Mouse (Mus musculus) embryonic facial prominence, embryonic 13.5 days (tissue): ENCODE results near the gene Creld2. TPM values are rescaled to one million over a fixed set of nuclear protein-coding genes. Genes with fewer than 3 reads are reported as not detected.

ENCODE experiments used
- ATAC-seq: fragments of 200-750 bp; cut with Nextera tagmentation; 2 replicates; pipeline ENCODE4 v1.8.0; 2017; ENCODE audit warnings: low read depth; ENCODE audit not compliant: insufficient number of reproducible peaks, insufficient read depth, low FRiP score, low TSS enrichment
- H3K27ac ChIP-seq: fragments of 300-500 bp; sonication (generic); 2 replicates; pipeline ENCODE4 v1.5.1; 2015; ENCODE audit warnings: moderate library complexity, mild to moderate bottlenecking, inconsistent platforms
- H3K27me3 ChIP-seq: fragments of 300-500 bp; sonication (generic); 2 replicates; pipeline ENCODE4 v1.6.1; 2015; ENCODE audit warnings: mild to moderate bottlenecking, inconsistent platforms
- H3K36me3 ChIP-seq: fragments of 300-500 bp; sonication (generic); 2 replicates; pipeline ENCODE4 v1.6.1; 2015; ENCODE audit warnings: mild to moderate bottlenecking, inconsistent platforms
- H3K4me1 ChIP-seq: fragments of 300-500 bp; sonication (generic); 2 replicates; pipeline ENCODE4 v1.6.1; 2015; ENCODE audit warnings: inconsistent platforms
- H3K4me2 ChIP-seq: fragments of 300-500 bp; sonication (generic); 2 replicates; pipeline ENCODE4 v1.6.1; 2015; ENCODE audit warnings: moderate library complexity, mild to moderate bottlenecking, inconsistent platforms
- H3K4me3 ChIP-seq: fragments of 300-500 bp; sonication (generic); 2 replicates; pipeline ENCODE4 v1.5.1; 2015; ENCODE audit warnings: mild to moderate bottlenecking, inconsistent platforms
- H3K9ac ChIP-seq: fragments of 300-500 bp; sonication (generic); 2 replicates; pipeline ENCODE4 v1.6.1; 2015; ENCODE audit warnings: mild to moderate bottlenecking, inconsistent platforms
- H3K9me3 ChIP-seq: fragments of 300-500 bp; sonication (generic); 2 replicates; pipeline ENCODE4 v1.6.1; 2016; ENCODE audit warnings: inconsistent platforms
- WGBS: fragments of 180-500 bp; shearing (Covaris S2); methylation state at CpG from one replicate; pipeline ENCODE4 v1.1.7; 2015; ENCODE audit warnings: mixed read lengths; 5-methylcytosine and 5-hydroxymethylcytosine counted together
- polyA plus RNA-seq: library from polyadenylated mRNA; unstranded; fragments of >200 nt; fragmentation: Nextera tagmentation; extraction: Ambion mirVana; gene quantifications from 2 replicates; pipeline ENCODE4 v1.2.1, GENCODE M21; 2015

The Creld2 gene
- polyA plus RNA-seq, 1 experiment from 2014 or later: 74.7 TPM

DNA sequence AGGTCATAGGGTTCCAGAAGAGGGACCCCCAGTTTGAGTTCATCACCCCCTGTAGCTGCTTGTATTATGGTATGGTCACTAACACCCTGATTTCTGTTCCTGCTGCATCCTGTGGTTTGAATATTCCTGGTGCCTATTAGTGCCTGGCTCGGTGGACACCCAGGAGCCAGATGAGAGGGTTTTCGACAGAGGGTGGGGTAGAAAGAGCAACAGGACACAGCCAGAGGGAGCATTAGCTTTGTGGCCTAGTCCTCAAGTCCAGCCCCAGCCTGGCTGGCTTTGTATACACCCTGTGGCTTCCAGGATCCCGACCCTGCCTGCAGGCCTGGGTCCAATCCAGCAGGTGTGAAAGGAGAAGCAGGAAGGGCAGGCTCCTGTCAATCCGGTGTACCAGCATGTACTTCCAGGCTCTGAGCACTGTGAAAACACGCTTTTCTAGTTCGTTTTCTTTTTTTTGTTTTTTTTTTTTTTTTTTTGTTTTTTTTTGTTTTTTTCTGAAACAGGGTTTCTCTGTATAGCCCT lies 36.5 kb downstream of the Creld2 start:
- Histone ChIP-seq H3K4me3 (no peak overlapping the region), H3K9me3 (no peaks in the 10 kb centered on the region), H3K27ac (no peak overlapping the region), H3K36me3 (no peaks in the 10 kb centered on the region), H3K4me2 (no peak overlapping the region), H3K4me1 (peaks cover 26% of the 10 kb centered on the region), H3K27me3 (no peaks in the 10 kb centered on the region), H3K9ac (no peak overlapping the region)
- WGBS: 68% methylated on average over 6 of the region's 6 CpGs
- no peak for ATAC-seq

DNA sequence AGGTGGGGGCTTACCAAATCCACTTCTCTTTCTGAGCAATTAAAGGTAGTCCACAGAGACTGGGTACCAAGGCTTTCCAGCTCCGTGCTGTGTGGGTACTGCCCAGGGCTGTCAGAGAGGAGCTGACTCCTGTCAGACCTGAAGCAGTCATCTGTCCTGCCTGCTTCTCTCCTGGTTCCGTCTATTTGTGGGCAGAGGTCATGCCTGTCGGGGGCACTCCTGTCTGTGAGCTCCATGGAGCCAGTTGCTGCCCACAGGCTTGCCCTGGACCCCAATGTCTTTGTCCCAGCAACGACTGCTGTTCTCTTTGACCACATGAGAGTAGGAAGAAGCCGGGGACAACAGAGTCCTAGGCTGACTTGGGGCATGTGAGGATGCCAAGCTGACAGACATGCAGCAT lies 37.2 kb downstream of the Creld2 start:
- Histone ChIP-seq H3K4me2 (no peak overlapping the region), H3K27ac (no peak overlapping the region), H3K9ac (no peak overlapping the region), H3K36me3 (no peaks in the 10 kb centered on the region), H3K27me3 (no peaks in the 10 kb centered on the region), H3K4me1 (peaks cover 26% of the 10 kb centered on the region), H3K4me3 (no peak overlapping the region), H3K9me3 (no peaks in the 10 kb centered on the region)
- ATAC-seq: no peak
- WGBS: 81% methylated on average over 5 of the region's 5 CpGs

DNA sequence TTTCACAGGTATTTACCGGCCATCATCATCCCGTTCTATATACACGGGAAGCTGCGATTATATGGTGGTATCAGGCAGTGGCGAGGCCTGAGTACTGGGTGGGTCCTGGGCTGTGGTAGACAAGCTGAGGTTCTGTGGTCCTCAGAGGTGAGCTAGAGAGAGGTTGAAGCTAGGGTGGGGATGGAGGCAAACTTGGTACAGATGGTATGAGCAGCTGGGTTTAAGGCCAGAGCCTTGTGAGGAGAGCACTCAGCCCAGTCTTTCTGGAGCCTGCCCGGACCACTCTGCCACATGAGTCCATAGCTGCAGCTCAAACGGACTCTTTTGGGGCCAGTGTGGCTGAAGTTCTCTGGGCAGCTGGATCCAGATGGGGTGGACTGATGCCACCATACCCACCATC lies 37.9 kb downstream of the Creld2 start:
- H3K9me3 ChIP-seq: no peaks in the 10 kb centered on the region
- no peaks in the 10 kb centered on the region for H3K36me3 ChIP-seq
- no peaks in the 10 kb centered on the region for H3K27me3 ChIP-seq
- ATAC-seq: no peak
- peaks cover 27% of the 10 kb centered on the region for H3K4me1 ChIP-seq
- 88% methylated on average over 7 of the region's 7 CpGs for WGBS
- no peak overlapping the region for H3K9ac ChIP-seq
- no peak overlapping the region for H3K27ac ChIP-seq
- no peak overlapping the region for H3K4me2 ChIP-seq
- H3K4me3 ChIP-seq: no peak overlapping the region

DNA sequence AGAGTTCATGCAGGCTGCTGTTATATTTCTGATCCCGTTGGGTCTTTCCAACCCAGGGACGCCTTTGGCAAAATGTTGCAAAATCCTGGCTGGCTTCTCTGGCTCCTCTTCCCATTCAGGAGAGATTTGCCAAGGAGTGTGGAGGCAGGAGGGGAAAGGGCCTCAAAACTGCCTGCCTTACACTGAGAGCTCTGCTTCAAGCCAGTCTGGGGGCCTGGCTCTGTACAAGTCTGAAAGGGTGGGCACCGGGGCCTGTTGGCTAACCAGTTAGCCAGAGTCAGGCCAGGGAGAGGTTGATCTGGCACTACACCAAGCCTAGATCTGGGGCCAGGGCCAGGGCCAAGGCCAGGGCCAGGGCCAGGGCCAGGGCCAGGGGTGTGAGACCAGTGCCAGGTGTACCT lies 38.7 kb downstream of the Creld2 start:
- Histone ChIP-seq H3K9me3 (no peaks in the 10 kb centered on the region), H3K27ac (no peak overlapping the region), H3K27me3 (no peaks in the 10 kb centered on the region), H3K9ac (no peak overlapping the region), H3K36me3 (no peaks in the 10 kb centered on the region), H3K4me1 (peaks cover 29% of the 10 kb centered on the region), H3K4me2 (no peak overlapping the region), H3K4me3 (no peak overlapping the region)
- no peak for ATAC-seq
- 84% methylated on average over 3 of the region's 3 CpGs for WGBS

DNA sequence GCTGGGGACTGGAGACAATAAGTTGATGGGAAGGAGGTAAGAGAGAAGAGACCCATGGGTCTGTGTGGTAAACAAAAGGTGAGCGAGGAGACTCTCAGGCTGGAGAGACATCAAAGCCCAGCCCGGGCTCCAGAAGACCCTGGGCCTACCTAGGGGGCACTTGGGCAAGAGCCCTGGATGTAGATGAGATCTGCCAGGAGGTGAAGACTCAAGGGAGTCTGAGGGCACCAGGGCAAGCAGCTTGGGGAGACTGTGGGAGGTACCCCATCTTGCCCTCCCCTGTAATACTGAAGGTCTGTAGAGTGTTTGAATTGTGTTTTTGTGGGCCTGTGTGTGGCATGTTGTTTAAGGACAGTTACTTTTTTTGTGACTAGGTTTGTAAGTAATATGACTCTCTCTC lies 39.3 kb downstream of the Creld2 start:
- no peak overlapping the region for H3K9ac ChIP-seq
- WGBS: 73% methylated on average over 2 of the region's 2 CpGs
- no peak overlapping the region for H3K27ac ChIP-seq
- H3K4me3 ChIP-seq: no peak overlapping the region
- H3K4me2 ChIP-seq: no peak overlapping the region
- H3K9me3 ChIP-seq: no peaks in the 10 kb centered on the region
- no peak for ATAC-seq
- H3K4me1 ChIP-seq: peaks cover 31% of the 10 kb centered on the region
- no peaks in the 10 kb centered on the region for H3K27me3 ChIP-seq
- no peaks in the 10 kb centered on the region for H3K36me3 ChIP-seq

DNA sequence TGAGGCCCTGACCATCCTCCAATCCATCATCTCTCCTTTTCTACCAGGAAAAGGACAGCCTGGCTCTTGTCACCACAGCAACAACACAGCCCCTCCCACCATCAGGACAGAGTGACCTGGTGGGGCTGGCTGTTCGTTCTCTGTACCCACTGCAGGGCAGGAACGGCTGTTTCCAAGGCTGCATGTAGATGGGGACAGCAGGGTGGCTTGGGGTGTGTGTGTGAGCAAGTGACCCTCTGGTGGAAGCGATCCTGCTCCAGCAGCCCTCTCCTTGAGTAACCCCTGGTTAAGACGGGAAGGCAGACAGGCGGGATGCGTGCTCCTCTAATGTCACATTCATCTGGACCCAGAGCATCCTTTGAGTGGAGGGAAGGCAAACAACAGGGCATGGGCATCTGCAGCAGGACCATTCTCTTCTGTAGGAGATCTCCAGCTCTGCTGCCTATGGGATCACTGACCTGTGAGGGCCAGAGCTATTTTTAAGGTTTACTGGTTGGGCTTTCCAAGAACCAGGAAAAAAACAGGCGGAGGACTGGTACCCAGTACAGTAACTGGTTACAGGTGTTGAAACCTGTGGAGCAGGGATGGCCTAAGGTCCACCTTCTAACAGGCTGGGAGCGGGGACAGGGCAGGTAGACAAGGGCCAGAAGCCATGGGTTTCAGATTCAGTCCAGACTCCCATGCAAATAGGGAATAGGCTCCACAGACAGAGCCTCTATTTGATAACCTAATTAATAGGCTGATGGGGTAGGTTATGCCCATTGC lies 39.9 kb downstream of the Creld2 start:
- no peak for ATAC-seq
- Histone ChIP-seq H3K27me3 (no peaks in the 10 kb centered on the region), H3K36me3 (peaks cover 2% of the 10 kb centered on the region), H3K9me3 (no peaks in the 10 kb centered on the region), H3K4me3 (no peak overlapping the region), H3K4me2 (no peak overlapping the region), H3K4me1 (peaks cover 32% of the 10 kb centered on the region), H3K9ac (no peak overlapping the region), H3K27ac (no peak overlapping the region)
- 69% methylated on average over 8 of the region's 8 CpGs for WGBS

DNA sequence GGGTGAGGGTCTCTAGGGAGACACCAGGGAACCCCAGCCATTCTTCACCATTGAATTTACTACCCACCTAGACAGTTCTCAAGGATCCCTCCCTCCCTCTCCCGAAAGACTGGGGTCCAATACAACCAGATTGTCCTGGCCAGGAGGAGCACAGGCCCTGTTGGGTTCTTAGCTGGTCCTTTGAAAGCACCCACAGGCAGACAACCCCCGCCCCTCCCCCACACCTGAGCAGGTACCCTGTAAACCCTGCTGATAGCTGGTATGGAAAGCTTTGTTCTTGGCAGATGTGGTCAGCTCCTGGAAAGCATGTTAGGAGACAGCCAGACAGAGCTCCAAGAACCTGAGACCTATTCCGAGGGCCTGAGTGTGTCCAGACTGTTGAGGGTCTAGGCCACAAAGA lies 41.3 kb downstream of the Creld2 start:
- Histone ChIP-seq H3K9me3 (no peaks in the 10 kb centered on the region), H3K4me2 (no peak overlapping the region), H3K27me3 (no peaks in the 10 kb centered on the region), H3K9ac (no peak overlapping the region), H3K27ac (no peak overlapping the region), H3K4me1 (peaks cover 29% of the 10 kb centered on the region), H3K4me3 (no peak overlapping the region), H3K36me3 (peaks cover 15% of the 10 kb centered on the region)
- no peak for ATAC-seq
- 88% methylated on average over 3 of the region's 3 CpGs for WGBS

DNA sequence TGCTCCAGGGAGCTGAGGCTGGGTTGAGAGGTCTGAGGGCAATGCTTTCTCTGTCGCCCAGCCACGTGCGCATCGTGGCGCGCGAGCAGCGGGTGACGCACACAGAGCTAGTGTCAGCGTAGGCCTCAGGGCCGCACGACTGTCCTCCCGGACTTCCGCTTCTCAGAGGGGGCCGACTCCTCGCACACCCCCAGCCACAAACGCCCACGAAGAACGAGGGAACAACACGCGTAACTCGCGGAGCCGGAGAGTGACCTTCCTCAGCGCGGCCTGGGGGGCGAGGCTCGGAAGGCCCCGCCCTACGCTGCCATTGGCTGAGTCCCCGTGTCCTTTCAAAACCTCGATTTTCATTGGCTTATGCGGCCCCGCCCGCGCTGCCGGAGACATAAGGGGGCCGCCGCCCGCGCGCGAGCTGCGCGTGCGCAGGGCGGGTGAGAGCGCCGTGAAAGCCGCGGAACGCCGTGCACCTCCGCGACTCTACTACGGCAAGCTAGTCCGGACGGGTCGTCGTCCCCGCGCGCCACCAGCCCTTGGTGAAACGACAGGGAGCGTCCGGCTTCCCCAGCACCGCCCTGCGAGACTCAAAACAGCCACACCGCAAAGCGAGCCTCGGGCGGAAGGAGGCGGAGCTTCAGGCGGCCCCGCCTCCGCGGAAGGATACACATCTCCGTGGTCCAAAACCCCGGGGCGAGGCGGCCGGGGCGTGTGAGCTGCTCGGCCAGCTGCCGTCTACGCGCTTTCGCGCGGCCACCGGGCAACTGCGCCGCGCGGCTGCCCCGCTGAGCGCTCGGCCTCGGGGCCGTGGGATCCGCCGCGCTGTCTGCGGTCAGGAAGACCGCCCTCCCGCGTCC lies 42.6 kb downstream of the Creld2 start, which contains the start of gene Pim3:
Gene Pim3, plus strand, starts transcription at position 415 of the 851 bp plus-strand sequence.
- Histone ChIP-seq H3K4me1 (peaks cover 36% of the 10 kb centered on the region), H3K36me3 (peaks cover 27% of the 10 kb centered on the region), H3K9ac (peak within 1 kb of the TSS; percentile 87), H3K27ac (peak within 1 kb of the TSS; percentile 95), H3K9me3 (no peaks in the 10 kb centered on the region), H3K27me3 (no peaks in the 10 kb centered on the region), H3K4me2 (peak within 1 kb of the TSS; percentile 93), H3K4me3 (peak within 1 kb of the TSS; percentile 81)
- WGBS: under 1% methylated on average over 107 of the region's 107 CpGs
- peak; percentile 82 for ATAC-seq

DNA sequence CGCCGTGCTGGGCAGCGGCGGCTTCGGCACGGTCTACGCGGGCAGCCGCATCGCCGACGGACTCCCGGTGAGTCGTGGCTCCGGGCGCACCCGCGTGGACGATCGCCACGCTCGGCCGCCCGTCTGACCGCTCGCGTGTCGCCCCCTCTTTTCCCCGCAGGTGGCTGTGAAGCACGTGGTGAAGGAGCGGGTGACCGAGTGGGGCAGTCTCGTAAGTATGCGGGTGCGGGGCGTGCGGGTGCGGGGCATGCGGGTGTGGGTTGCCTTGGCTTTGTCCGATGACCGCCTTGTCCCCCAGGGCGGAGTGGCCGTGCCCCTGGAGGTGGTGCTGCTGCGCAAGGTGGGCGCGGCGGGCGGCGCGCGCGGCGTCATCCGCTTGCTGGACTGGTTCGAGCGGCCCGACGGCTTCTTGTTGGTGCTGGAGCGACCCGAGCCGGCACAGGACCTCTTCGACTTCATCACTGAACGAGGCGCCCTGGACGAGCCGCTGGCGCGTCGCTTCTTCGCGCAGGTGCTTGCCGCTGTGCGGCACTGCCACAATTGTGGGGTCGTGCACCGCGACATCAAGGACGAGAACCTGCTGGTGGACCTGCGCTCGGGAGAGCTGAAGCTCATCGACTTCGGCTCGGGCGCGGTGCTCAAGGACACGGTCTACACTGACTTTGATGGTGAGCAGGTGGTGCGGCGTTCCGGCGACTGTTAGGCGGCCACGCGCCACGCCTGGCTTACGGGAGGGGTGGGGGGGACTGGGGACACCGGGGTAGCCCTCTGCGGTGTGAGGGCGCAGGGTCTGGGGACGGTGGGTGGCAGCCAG lies 43.6 kb downstream of the Creld2 start:
- ATAC-seq: no peak
- peak overlapping the region; percentile 87 for H3K9ac ChIP-seq
- H3K27ac ChIP-seq: peak overlapping the region; percentile 95
- no peaks in the 10 kb centered on the region for H3K27me3 ChIP-seq
- H3K36me3 ChIP-seq: peaks cover 32% of the 10 kb centered on the region
- no peaks in the 10 kb centered on the region for H3K9me3 ChIP-seq
- H3K4me3 ChIP-seq: peak overlapping the region; percentile 81
- H3K4me2 ChIP-seq: peak overlapping the region; percentile 93
- peaks cover 47% of the 10 kb centered on the region for H3K4me1 ChIP-seq
- WGBS: under 1% methylated on average over 97 of the region's 98 CpGs

DNA sequence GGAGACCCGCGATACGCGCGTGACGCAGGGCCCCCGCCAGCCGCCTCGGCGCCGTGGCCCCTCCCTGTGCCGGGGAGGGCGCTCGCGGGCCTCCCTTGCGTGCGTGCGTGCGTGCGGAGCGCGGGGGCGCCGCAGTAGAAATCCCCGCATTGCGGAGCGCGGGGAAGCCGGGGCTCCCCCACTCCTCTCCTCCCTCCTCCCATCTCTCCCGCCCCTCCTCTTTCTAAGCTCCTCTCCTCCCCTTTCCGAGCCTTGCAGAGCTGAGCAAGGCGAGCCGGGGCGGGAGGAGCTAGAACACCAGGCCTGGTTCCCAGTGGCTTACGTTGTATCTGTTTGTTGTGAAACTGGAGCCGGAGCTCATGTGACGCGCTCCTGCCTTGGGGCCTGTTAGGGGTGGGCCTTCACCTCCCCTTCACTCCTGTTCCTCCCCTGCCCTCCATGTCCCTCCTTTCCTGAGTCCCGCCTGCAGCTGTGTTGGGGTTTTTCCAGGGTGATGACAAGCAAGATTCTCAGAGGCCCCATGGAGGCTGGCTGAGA lies 44.3 kb downstream of the Creld2 start:
- H3K27me3 ChIP-seq: no peaks in the 10 kb centered on the region
- peaks cover 50% of the 10 kb centered on the region for H3K4me1 ChIP-seq

More for the DNA sequence above, 44.3 kb downstream of the Creld2 start:
- H3K4me2 ChIP-seq: peak overlapping the region; percentile 93
- WGBS: under 1% methylated on average over 18 of the region's 39 CpGs
- no peaks in the 10 kb centered on the region for H3K9me3 ChIP-seq
- H3K4me3 ChIP-seq: peak overlapping the region; percentile 81
- peak overlapping the region; percentile 87 for H3K9ac ChIP-seq
- ATAC-seq: peak; percentile 76
- H3K36me3 ChIP-seq: peaks cover 34% of the 10 kb centered on the region
- H3K27ac ChIP-seq: peak overlapping the region; percentile 95
